Mouse (Mus musculus): ENCODE measurements around the gene Endou.

DNA sequence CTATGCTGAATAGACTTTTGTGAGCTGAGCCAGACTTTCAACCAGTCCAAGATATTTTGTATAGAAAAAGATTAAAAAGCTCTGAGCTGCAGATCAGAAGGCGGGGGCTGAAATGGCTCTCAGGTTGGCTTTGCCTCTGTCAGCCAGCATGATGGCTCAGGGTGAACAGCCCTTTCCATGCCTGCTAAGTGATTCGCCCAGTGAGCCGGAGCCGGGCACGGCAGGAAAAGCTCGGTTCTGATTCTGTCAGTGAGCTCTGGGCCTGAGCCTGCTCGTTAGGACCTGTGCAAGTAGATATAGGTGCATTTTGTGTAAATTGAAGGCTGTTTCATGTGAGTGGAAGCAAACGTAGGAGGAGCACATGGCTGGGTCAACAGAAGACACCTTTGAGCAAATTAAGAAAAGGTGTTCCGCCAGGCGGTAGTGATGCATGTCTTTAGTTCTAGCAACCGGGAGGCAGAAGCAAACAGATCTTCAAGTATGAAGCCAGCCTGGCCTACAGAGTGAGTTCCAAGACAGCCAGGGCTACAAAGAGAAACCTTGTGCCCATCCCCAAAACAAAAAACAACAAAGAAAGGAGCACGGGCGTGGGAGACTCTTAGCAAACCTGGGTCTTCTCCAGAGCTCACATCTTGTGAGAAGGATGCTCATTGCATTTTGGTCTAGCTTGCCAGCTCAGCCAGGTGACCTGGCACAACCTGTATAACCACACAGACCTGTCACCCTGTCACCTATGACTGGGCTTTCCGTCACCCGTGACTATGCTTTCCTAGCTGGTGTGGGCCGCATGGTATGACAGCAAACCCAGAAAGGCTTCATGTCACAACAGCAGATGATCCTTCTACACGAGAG is 6.6 kb downstream of the Endou start:
- TF ChIP-seq CTCF (IDR thresholded peaks at IDR 0.05; ENCODE audit: extremely low read depth, insufficient read length, insufficient replicate concordance, low read depth, low read length), result no peak
- TF ChIP-seq POLR2A (IDR thresholded peaks at IDR 0.05; ENCODE audit: low read depth, low read length), result no peak

Data from small intestine, adult 2 months (tissue).